Mouse (Mus musculus) brown adipose tissue, adult 24 weeks (tissue): ENCODE data around the gene Snx32. TPM values are rescaled to one million over a fixed set of nuclear protein-coding genes. Genes with fewer than 3 reads are reported as not detected.

ENCODE experiments used
- H3K27ac ChIP-seq: fragments of 200-500 bp; replicated peaks from 2 replicates; pipeline ENCODE4 v1.5.1; 2012; ENCODE audit warnings: low read depth, mild to moderate bottlenecking, low read length
- H3K4me1 ChIP-seq: fragments of 200-500 bp; 2 replicates; pipeline ENCODE4 v1.6.1; 2012; ENCODE audit warnings: low read length, mixed read lengths; ENCODE audit not compliant: control insufficient read depth, insufficient read depth, insufficient read length
- H3K4me3 ChIP-seq: fragments of 200-500 bp; 2 replicates; pipeline ENCODE4 v1.5.1; 2012; ENCODE audit warnings: low read depth, mild to moderate bottlenecking, low read length, moderate library complexity; ENCODE audit not compliant: insufficient read depth
- polyA plus RNA-seq: library from polyadenylated mRNA; stranded (reverse); fragments of >200 nt; gene quantifications from 2 replicates; pipeline ENCODE4 v1.2.4, GENCODE M21; 2012; ENCODE audit not compliant: missing spikeins, insufficient read depth, insufficient read length

Gene Snx32
- polyA plus RNA-seq, 1 experiment, result 7.0 TPM

DNA sequence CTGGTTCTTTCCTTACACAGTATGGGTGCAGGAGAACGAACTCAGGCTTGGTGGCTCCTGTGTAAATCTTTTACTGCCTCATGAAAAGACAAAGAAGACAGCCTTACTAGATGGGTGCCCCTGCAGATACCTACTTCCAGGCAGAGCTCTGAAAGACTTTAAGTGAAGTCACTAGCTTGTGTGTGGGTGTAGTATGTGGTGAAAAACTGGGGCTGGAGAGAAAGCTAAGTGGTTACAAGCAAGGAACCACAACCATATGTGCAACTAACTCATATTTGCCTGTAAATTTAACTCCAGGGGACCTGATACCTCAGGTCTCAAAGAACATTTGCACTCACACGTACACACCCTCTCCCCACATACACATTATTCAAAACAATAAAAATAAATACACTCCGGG is 50.4 kb downstream of the Snx32 start:
- Histone ChIP-seq H3K27ac (no peak overlapping the region), H3K4me1 (peaks cover 5% of the 10 kb centered on the region; the same call in 1 of the 2 replicates), H3K4me3 (peak overlapping the region; percentile 76; the same call in 1 of the 2 replicates)

DNA sequence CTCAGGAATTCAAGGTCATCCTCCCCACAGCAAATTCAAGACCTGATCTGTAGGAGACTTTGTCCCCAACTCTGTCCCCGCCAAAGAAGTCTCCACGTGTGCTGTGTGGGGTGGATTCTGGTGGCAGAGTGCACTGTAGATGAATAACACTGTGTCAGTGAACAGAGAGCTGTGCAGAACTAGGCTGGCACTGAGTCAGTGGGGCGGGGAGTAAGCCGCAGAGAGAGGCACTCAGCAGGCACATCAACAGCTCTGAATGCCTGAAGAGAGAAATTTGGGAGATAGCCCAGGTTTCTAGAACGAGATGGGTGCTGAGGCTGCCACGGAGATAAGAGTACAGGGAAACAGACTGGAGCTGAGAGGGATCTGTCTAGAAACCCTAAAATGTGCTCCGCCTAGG is 51.3 kb downstream of the Snx32 start:
- Histone ChIP-seq H3K4me1 (no peaks in the 10 kb centered on the region; the same call in 1 of the 2 replicates), H3K4me3 (no peak overlapping the region), H3K27ac (peak overlapping the region; percentile 96)

DNA sequence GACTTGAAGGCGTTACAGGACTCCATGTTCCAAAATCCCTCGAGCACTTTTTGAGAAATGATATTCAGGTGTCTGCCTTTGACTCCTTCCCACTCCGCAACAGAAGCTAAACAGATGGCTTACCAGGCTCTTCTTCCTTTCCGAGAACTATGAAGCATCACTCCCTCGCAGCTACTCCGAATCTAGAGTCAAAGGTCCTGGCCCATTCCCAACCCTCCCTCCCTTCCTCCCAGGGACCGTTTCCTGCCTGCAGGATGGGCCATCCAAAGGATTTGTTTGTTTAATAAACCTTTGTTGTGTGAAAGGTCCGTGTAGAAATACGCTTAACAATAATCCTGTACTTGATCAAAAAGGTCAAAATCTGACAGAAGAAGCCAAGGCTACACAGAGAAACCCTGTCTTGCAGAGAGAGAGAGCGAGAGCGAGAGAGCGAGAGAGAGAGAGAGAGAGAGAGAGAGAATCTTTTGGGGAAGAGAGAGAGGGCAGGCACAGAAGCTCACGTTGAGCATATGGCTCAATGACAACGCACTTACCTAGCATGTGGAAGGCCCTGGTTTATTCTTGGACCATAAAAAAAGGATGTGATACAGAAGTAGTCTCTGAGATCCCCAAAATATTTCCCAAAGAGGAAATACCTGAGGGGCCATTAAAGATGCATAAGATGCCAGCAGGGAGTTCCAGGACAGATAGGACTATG is 52.4 kb downstream of the Snx32 start, which contains the start of gene Ccdc85b:
Ccdc85b (minus strand) TSS at position 149 of the 697 bp plus-strand sequence.
- Histone ChIP-seq H3K27ac (peak within 1 kb of the TSS; percentile 96), H3K4me3 (peak within 1 kb of the TSS; percentile 86), H3K4me1 (peaks cover 2% of the 10 kb centered on the region)

DNA sequence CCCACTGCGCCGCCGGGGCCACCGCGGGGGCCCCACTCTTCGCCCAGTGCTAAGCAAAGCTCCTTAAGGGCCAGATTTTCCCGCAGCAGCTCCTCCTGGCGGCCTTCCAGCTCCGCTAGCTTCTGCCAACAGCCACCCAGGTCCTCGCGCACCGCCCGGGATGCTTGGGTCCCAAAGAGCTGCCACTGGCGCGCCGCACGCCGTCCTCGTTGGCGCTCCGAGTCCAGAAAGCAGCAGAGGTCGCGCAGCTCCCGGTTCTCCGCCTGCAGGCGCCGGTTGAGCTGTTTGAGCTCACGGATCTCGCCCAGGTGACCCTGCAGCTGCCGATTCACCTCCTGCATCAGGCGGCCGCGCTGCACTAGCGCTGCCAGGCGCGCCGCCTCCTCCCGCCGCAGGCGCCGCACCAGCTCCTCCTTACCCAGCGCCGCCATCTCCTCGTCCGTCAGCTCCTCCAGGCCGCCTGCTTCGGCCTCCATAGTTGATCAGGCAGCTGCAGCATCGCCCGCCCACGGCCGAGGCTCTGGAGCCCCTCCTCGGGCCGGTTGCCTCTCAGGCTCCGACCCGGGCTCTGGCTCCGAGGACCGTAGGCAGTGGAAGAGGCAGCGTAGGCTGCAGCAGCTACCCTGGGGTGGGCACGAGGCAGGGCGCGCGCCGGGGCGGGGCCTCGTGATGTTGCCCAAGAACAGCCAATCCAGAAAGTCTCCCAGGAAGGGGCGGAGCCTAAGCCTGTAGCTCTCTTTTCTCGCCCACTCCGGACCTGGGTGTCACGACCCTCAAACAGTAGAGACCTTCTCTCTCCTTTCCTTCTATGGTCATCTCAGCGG is 53.2 kb downstream of the Snx32 start:
- Histone ChIP-seq H3K27ac (peak overlapping the region; percentile 96), H3K4me3 (peak overlapping the region; percentile 86), H3K4me1 (peaks cover 2% of the 10 kb centered on the region)

DNA sequence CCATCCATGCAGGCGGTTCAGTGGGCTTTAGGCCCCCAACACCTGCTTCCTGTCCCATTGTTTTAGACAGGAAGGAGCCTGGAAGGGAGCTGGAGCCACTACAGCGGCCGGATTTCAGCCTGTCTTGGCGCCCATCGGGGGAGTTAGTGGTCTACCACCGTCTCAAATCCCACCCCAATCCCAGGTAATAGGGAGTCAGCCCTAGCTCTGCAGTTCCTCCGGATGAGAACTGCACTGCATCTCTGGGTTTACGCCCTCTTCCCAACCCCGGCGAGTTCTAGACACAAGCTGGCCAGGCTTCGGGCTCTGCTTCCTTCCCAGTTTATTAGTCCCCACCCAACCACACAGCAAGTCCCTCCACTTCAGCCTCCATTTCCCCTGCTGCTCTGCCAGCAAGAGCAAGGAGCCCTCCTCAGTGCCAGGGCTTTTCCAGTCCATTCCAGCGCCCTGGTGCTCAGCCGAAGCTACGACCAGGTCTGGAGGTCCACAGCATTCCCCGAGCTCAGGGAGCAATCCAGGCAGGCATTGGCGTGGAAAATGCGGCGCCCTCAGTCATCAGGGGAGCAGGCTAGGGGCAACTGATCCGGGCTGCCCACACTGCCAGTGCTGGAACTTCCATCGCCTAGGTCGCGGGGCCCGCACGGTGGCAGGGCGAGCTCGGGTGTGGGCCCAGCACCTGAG is 54.0 kb downstream of the Snx32 start:
- Histone ChIP-seq H3K4me3 (peak overlapping the region; percentile 86), H3K4me1 (peaks cover 2% of the 10 kb centered on the region), H3K27ac (peak overlapping the region; percentile 96)

DNA sequence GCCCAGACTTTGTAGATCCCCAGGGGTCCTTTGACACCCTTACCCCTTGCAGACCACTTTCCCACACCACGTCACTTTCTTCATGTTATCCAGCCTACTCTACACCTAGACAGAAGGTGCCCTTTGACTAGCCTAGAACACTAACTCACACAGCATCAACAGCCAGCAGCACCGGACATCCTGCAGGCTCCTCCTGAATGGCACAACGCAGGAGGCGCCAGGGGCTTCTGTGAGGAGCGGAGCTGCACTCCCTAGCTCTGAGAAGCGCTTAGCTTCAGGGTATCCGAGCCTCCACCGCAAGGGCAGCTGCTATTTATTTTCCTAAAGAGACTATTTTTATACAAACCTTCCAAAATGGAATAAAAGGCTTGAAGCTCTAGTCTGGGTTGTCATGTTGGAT is 54.8 kb downstream of the Snx32 start:
- H3K4me1 ChIP-seq, result peaks cover 2% of the 10 kb centered on the region
- peak overlapping the region; percentile 86 for H3K4me3 ChIP-seq
- H3K27ac ChIP-seq, result peak overlapping the region; percentile 84

DNA sequence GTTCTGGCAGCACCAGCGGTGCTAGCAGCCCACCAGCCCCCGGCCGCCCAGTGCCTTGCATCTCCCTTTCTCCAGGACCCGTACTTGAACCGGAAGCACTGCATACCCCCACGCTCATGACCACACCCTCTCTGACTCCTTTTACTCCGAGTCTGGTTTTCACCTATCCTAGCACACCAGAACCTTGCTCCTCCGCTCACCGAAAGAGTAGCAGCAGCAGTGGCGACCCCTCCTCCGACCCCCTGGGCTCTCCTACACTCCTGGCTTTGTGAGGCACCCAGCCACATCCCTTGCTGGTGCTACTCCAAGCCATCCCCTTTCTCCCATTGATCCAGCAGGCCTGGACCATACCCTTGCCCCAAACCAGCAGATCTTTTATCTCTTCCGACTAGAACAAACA is 55.3 kb downstream of the Snx32 start:
- peaks cover 2% of the 10 kb centered on the region for H3K4me1 ChIP-seq
- peak overlapping the region; percentile 86 for H3K4me3 ChIP-seq
- H3K27ac ChIP-seq, result peak overlapping the region; percentile 84; the same call in 1 of the 2 replicates

DNA sequence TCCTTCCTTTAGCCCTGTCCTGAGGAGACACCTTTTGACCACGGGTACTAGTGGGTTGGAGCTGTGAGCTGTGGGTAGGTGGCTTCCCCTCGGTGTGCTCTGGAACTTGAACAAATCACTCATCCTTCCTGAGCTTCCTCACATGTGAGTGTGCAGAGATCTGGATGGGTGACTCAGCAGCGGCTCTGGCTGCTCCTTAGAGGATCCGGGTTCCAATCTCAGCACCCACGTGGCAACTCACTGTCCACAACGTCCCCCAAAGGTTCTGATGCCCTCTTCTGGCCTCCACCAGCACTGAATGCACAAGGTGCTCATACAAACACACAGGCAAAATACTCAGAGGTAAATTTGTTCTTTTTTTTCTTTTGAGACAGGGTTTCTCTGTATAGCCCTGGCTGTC is 58.6 kb downstream of the Snx32 start:
- H3K4me3 ChIP-seq, result no peak overlapping the region
- H3K27ac ChIP-seq, result no peak overlapping the region
- peaks cover 11% of the 10 kb centered on the region for H3K4me1 ChIP-seq

DNA sequence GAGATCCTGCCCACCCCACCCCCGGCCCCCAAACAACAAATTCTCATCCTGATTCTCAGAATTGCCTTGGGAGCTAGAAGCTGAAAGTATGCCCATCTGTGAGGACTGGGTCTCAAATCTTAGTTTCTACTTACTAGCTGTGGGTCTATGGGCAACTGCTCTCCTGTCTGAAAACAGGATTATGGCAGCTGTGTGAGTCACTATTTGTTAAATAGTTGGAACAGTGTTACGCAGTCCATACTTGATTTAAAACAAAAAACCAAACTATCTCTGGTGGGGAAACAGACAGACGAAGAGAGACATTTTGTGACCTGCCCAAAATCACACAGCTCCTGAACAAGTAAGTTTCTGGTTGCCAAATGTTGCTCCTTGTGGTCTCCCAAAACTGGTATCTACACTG is 60.7 kb downstream of the Snx32 start:
- H3K4me1 ChIP-seq, result peaks cover 11% of the 10 kb centered on the region
- H3K4me3 ChIP-seq, result no peak overlapping the region
- H3K27ac ChIP-seq, result no peak overlapping the region

DNA sequence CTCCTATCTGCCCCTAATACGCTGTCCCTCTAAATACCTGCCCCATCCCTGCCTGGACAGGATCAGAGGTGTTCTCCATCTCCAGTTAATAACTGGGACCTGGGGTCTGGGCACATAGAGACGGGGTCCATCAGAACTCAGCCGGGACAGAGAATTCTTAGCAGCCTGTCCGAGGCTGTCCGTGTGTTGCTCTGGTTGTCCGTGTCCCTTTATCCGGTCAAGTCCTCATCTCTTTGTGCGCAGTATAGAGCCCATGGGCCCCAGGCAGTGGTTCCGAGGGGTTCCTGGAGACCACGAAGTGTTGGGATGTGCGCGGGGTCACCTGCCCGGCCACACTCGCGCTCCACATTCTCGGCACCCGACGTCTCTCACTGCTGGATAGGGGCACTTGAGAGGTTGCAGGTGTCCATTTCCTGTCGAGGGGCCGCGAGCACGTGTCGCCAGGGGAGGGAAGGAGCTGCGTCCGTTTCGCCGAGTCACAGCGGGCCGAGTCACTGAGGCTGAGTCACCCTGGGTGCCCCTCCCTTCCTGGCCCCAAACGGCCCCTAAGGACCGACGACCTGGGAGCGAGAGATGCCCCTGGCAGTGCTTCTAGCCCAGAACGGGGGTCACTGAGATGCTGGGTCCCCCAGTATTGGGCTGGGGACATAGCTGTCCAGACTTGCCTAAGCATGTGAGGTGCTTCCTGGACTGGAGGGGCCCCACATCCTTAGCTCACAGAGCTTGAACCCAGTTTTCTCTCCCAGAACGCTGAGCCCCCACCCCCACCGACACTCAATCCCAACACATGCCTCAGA is 61.8 kb downstream of the Snx32 start:
- Histone ChIP-seq H3K4me1 (peaks cover 9% of the 10 kb centered on the region; the same call in 1 of the 2 replicates), H3K27ac (no peak overlapping the region), H3K4me3 (peak overlapping the region; percentile 81)

DNA sequence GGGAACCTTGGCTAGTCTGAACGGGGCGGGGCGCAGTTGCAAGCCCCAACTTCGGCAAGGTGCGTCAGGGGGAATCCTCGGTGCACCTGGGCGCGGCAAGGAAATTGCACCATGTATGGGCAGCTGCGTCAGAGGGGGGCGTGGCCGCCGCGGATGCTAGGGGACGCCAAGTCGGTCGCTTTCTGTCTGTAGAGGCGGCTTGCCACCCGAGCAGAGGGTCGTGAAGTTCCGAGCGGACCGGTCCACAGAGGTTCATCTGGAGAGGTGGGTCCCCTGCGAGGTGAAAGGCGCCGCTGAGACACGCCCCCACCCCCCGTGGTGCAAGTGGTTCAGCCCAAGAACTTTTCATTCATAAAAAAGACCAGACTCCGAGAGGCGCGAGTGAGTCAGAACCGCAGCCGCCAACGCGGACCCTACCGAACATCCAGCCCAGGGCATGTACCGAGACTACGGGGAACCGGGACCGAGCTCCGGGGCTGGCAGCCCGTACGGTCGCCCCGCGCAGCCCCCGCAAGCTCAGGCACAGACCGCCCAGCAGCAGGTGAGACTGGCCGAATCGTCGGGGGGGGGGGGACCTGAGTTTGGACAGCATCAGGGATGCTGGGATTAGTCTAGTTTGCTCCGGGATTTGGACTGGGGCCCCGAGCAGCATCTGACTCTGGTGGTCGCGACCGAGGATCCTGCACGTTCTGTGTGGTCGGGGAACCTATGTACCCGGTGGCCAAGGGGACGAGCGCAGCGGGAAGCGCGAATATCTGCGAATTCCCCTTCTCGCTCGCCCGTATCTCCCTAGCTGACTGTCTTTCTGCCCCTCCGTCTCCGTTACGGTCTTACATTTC is 62.6 kb downstream of the Snx32 start, which contains the start of gene Fosl1:
Fosl1 (plus strand) TSS at position 33 of the 839 bp plus-strand sequence.
- Histone ChIP-seq H3K4me3 (peak within 1 kb of the TSS; percentile 81), H3K4me1 (peaks cover 9% of the 10 kb centered on the region; the same call in 1 of the 2 replicates), H3K27ac (no peak within 1 kb of the TSS)

DNA sequence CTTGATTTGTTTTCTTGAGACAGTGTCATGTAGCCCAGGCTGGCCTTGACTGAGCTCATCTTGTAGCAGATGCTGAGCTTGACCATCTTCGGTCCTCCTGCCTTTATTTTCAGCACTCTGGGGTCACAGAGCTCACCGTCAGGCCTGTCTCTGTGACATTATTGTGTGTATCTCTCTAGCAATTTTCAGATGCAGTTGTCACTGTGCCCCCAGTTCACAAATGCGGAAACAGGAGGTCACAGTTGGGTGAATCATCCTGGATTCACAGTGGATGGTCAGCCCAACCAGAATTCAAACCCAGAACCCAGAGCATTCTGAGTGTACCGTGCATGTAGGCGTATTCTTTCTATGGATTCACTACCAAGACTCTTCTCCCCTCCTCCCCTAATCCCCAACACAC is 64.6 kb downstream of the Snx32 start:
- peaks cover 9% of the 10 kb centered on the region; the same call in 1 of the 2 replicates for H3K4me1 ChIP-seq
- H3K4me3 ChIP-seq, result no peak overlapping the region
- H3K27ac ChIP-seq, result no peak overlapping the region

DNA sequence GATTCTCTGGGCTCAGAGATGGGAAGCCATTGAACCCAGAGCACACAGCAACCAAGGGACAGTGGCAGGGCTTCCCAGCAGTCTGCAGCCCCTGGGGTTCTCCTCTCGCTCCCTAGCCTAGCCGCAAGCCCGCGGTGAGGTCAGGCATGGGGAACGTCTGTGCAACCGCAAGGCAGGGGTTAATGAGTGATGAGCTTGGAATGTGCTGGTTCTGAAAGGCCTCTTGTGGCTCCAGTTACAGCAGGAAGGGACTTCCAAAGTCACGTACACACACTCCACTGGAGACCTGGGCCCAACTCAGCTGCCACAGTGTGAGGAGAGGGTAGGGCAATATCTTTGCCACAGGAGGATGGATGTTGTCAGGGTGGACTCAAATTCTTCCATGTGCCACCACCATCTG is 65.4 kb downstream of the Snx32 start:
- H3K27ac ChIP-seq, result no peak overlapping the region
- peaks cover 9% of the 10 kb centered on the region; the same call in 1 of the 2 replicates for H3K4me1 ChIP-seq
- no peak overlapping the region for H3K4me3 ChIP-seq
